Mouse (Mus musculus) bone marrow macrophage, adult 2 months (primary cell): ENCODE measurements around the gene Lhpp. TPM values are rescaled to one million over a fixed set of nuclear protein-coding genes. Genes with fewer than 3 reads are reported as not detected.

ENCODE experiments used
- H3K27ac ChIP-seq: 2 replicates; pipeline ENCODE4 v1.5.1; 2012; ENCODE audit warnings: low read depth, low read length; ENCODE audit not compliant: insufficient read depth
- H3K4me1 ChIP-seq: 2 replicates; pipeline ENCODE4 v1.6.1; 2012; ENCODE audit warnings: low read length; ENCODE audit not compliant: control insufficient read depth, insufficient read depth
- H3K4me3 ChIP-seq: 2 replicates; pipeline ENCODE4 v1.5.1; 2012; ENCODE audit warnings: mild to moderate bottlenecking, low read length, moderate library complexity; ENCODE audit not compliant: insufficient read depth
- CTCF ChIP-seq: IDR thresholded peaks from 2 replicates; pipeline ENCODE4 v1.5.1; 2012; ENCODE audit warnings: low read depth, mild to moderate bottlenecking, low read length, moderate library complexity
- POLR2A ChIP-seq: IDR thresholded peaks from 2 replicates; pipeline ENCODE4 v1.6.1; 2012; ENCODE audit warnings: mild to moderate bottlenecking, low read depth, low read length, borderline replicate concordance
- polyA plus RNA-seq: library from polyadenylated mRNA; stranded (reverse); fragments of >200 nt; gene quantifications from 2 replicates; pipeline ENCODE4 v1.2.4, GENCODE M21; 2012; ENCODE audit not compliant: missing spikeins, insufficient read depth, insufficient read length

Lhpp gene
- polyA plus RNA-seq, 1 experiment, result 14.8 TPM

GRCm38 (mm10) chr7:132580511-132580910 lies 29.9 kb upstream of the Lhpp start:
- H3K4me1 ChIP-seq, result no peaks in the 10 kb centered on the region
- no peak overlapping the region for H3K4me3 ChIP-seq
- TF ChIP-seq POLR2A (no peak), CTCF (no peak)
- no peak overlapping the region for H3K27ac ChIP-seq

- TF ChIP-seq CTCF (no peak), POLR2A (no peak)
These were observed 29.0 kb upstream of the Lhpp start for GRCm38 (mm10) chr7:132581441-132581840.

GRCm38 (mm10) chr7:132585695-132586491 lies 24.5 kb upstream of the Lhpp start:
- Histone ChIP-seq H3K27ac (no peak overlapping the region), H3K4me1 (no peaks in the 10 kb centered on the region), H3K4me3 (no peak overlapping the region)
- no peak for TF ChIP-seq POLR2A

More at GRCm38 (mm10) chr7:132581441-132581840, 29.0 kb upstream of the Lhpp start:
- no peaks in the 10 kb centered on the region for H3K4me1 ChIP-seq
- no peak overlapping the region for H3K4me3 ChIP-seq
- no peak overlapping the region for H3K27ac ChIP-seq

GRCm38 (mm10) chr7:132587167-132587566 lies 23.3 kb upstream of the Lhpp start:
- Histone ChIP-seq H3K27ac (no peak overlapping the region), H3K4me3 (no peak overlapping the region), H3K4me1 (no peaks in the 10 kb centered on the region)
- TF ChIP-seq POLR2A (no peak), CTCF (no peak)

- no peak overlapping the region for H3K4me3 ChIP-seq
- H3K4me1 ChIP-seq, result no peaks in the 10 kb centered on the region
- TF ChIP-seq CTCF, result no peak
- no peak for TF ChIP-seq POLR2A
- H3K27ac ChIP-seq, result no peak overlapping the region
These were observed 20.8 kb upstream of the Lhpp start for GRCm38 (mm10) chr7:132589610-132590009.

- TF ChIP-seq CTCF (no peak), POLR2A (no peak)
- Histone ChIP-seq H3K27ac (no peak overlapping the region), H3K4me1 (no peaks in the 10 kb centered on the region)
These were observed 16.7 kb upstream of the Lhpp start for GRCm38 (mm10) chr7:132593762-132594161.

GRCm38 (mm10) chr7:132594325-132594724 lies 16.1 kb upstream of the Lhpp start:
- Histone ChIP-seq H3K4me3 (no peak overlapping the region), H3K4me1 (no peaks in the 10 kb centered on the region), H3K27ac (no peak overlapping the region)
- no peak for TF ChIP-seq CTCF
- no peak for TF ChIP-seq POLR2A

More at GRCm38 (mm10) chr7:132593762-132594161, 16.7 kb upstream of the Lhpp start:
- H3K4me3 ChIP-seq, result no peak overlapping the region

GRCm38 (mm10) chr7:132595787-132596186 lies 14.7 kb upstream of the Lhpp start:
- no peaks in the 10 kb centered on the region for H3K4me1 ChIP-seq
- H3K4me3 ChIP-seq, result no peak overlapping the region
- TF ChIP-seq CTCF, result no peak
- TF ChIP-seq POLR2A, result no peak
- no peak overlapping the region for H3K27ac ChIP-seq

- peak overlapping the region; percentile 54 for H3K4me3 ChIP-seq
- H3K4me1 ChIP-seq, result no peaks in the 10 kb centered on the region
- H3K27ac ChIP-seq, result no peak overlapping the region
- TF ChIP-seq POLR2A (no peak), CTCF (no peak)
These were observed 13.7 kb upstream of the Lhpp start for GRCm38 (mm10) chr7:132596557-132597250.
